Mouse (Mus musculus): Measurements from ENCODE around the gene Gm5926. TPM values are rescaled to one million over a fixed set of nuclear protein-coding genes. Genes with fewer than 3 reads are reported as not detected.

The Gm5926 gene
- total RNA-seq (2023) = not detected

GRCm38 (mm10) chrX:32650416-32650815, at the start of gene Gm5926:
Gm5926 (plus strand) TSS chrX:32650716.

Other genes starting within 250 kb of the Gm5926 start
- gene Btbd35f1, start 90.7 kb upstream of the Gm5926 start, total RNA-seq (2023) = not detected
- not detected for gene Btbd35f21, start 75.4 kb downstream of the Gm5926 start, total RNA-seq (2023)
- gene Btbd35f30, start 243.9 kb downstream of the Gm5926 start, total RNA-seq (2023) = not detected